Mouse (Mus musculus) liver, embryonic 14.5 days (tissue): ENCODE results near the gene Mief2. TPM values are rescaled to one million over a fixed set of nuclear protein-coding genes. Genes with fewer than 3 reads are reported as not detected.

Source experiments
- ATAC-seq: fragments of 200-750 bp; cut with Nextera tagmentation; 2 replicates; pipeline ENCODE4 v1.8.0; 2017; ENCODE audit warnings: moderate number of reproducible peaks, mild to moderate bottlenecking, moderate library complexity; ENCODE audit not compliant: insufficient read depth
- DNase-seq, 3 experiments: peaks; one replicate each; pipeline ENCODE4 v3.0.0-alpha.2; 2012 to 2013; ENCODE audit warnings: low read depth in 3 of 3, low spot score in 3 of 3
- H3K27ac ChIP-seq: fragments of 300-500 bp; sonication (generic); 2 replicates; pipeline ENCODE4 v1.5.1; 2014; ENCODE audit warnings: moderate library complexity, mild to moderate bottlenecking, control low read depth, inconsistent platforms
- H3K27me3 ChIP-seq: fragments of 300-500 bp; sonication (generic); 2 replicates; pipeline ENCODE4 v1.6.1; 2014; ENCODE audit warnings: mild to moderate bottlenecking, low read length, moderate library complexity; ENCODE audit not compliant: control insufficient read depth, insufficient read depth
- H3K36me3 ChIP-seq: fragments of 300-500 bp; sonication (generic); replicated peaks from 2 replicates; pipeline ENCODE4 v1.6.1; 2014; ENCODE audit warnings: low read depth; ENCODE audit not compliant: control insufficient read depth, insufficient read depth
- H3K4me1 ChIP-seq, 2 experiments: fragments of 200-500 bp in 1 of 2; fragments of 300-500 bp in 1 of 2; sonication (generic) in 1 of 2; replicated peaks; 2 replicates each; pipeline ENCODE4 v1.6.1; 2012 to 2014; ENCODE audit warnings: antibody characterized with exemption in 1 of 2, inconsistent platforms in 1 of 2, low read length in 1 of 2; ENCODE audit not compliant: control insufficient read depth in 2 of 2, insufficient read depth in 2 of 2
- H3K4me2 ChIP-seq: fragments of 300-500 bp; sonication (generic); 2 replicates; pipeline ENCODE4 v1.6.1; 2014; ENCODE audit warnings: low read depth, mild to moderate bottlenecking, control low read depth, moderate library complexity
- H3K4me3 ChIP-seq, 2 experiments: fragments of 200-500 bp in 1 of 2; fragments of 300-500 bp in 1 of 2; sonication (generic) in 1 of 2; 2 replicates each; pipeline ENCODE4 v1.5.1; 2012 to 2014; ENCODE audit warnings: low read depth in 2 of 2, low read length in 2 of 2, mild to moderate bottlenecking in 2 of 2, control low read depth in 1 of 2, inconsistent platforms in 1 of 2, moderate library complexity in 1 of 2; ENCODE audit not compliant: insufficient read depth in 1 of 2
- H3K9ac ChIP-seq: fragments of 300-500 bp; sonication (generic); replicated peaks from 2 replicates; pipeline ENCODE4 v1.6.1; 2014; ENCODE audit warnings: mild to moderate bottlenecking, control low read depth, moderate library complexity
- H3K9me3 ChIP-seq: fragments of 300-500 bp; sonication (generic); 2 replicates; pipeline ENCODE4 v1.6.1; 2016; ENCODE audit warnings: low read length, mixed read lengths; ENCODE audit not compliant: control insufficient read depth
- CTCF ChIP-seq: IDR thresholded peaks from 2 replicates; pipeline ENCODE4 v1.5.1; 2016; ENCODE audit warnings: antibody characterized with exemption, low read depth, control low read depth
- EP300 ChIP-seq: IDR thresholded peaks from 2 replicates; pipeline ENCODE4 v1.6.1; 2016; ENCODE audit warnings: antibody characterized with exemption, low read depth
- WGBS: fragments of 180-500 bp; shearing (Covaris S2); extraction: QIAGEN DNeasy Blood & Tissue Kit; methylation state at CpG from one replicate; pipeline ENCODE4 v1.1.7; 2014; ENCODE audit not compliant: insufficient replicate concordance; 5-methylcytosine and 5-hydroxymethylcytosine counted together
- microRNA-seq: library from miRNA; unstranded; fragments of <30 nt; microRNA quantifications from one replicate; pipeline ENCODE4, GENCODE M21; 2016
- polyA plus RNA-seq, 2 experiments: library from polyadenylated mRNA; depleted of rRNA in 1 of 2; stranded (reverse) in 1 of 2; unstranded in 1 of 2; fragments of >200 nt; fragmentation: Nextera tagmentation in 1 of 2; extraction: Ambion mirVana in 1 of 2; gene quantifications; 2 replicates each; pipeline versions ENCODE4 v1.2.1 to v1.2.3; 2012 to 2014

The Mief2 gene
- polyA plus RNA-seq, 2 experiments = 1.8 TPM

GRCm38 (mm10) chr11:60776107-60776828 is 48.1 kb downstream of the Mief2 start:
- Histone ChIP-seq H3K4me2 (peak overlapping the region; percentile 76), H3K27me3 (no peaks in the 10 kb centered on the region), H3K9ac (peak overlapping the region; percentile 78), H3K4me1 (peaks cover 26 to 44% of the 10 kb centered on the region in 2 experiments), H3K9me3 (no peaks in the 10 kb centered on the region), H3K36me3 (no peaks in the 10 kb centered on the region; the same call in none of the 2 replicates), H3K4me3 (peak overlapping the region; percentile 75 to 93), H3K27ac (peak overlapping the region; percentile 68)
- ATAC-seq (no peak), DNase-seq (no peak)
- no peak for TF ChIP-seq CTCF
- TF ChIP-seq EP300 = no peak
- 4% methylated on average over 17 of the region's 17 CpGs for WGBS

- TF ChIP-seq EP300 = no peak
- no peak; the same call in 1 of the 2 replicates for TF ChIP-seq CTCF
- peaks cover 29 to 50% of the 10 kb centered on the region in 2 experiments for H3K4me1 ChIP-seq
- WGBS = under 1% methylated on average over 62 of the region's 62 CpGs
Observed at GRCm38 (mm10) chr11:60776829-60777740, 48.9 kb downstream of the Mief2 start, which contains the start of the genes Top3a and Smcr8. Gene Top3a (minus strand): TSS chr11:60777365. Gene Smcr8 (plus strand): TSS chr11:60777524.

GRCm38 (mm10) chr11:60777801-60778370 is 49.7 kb downstream of the Mief2 start:
- peak overlapping the region; percentile 61 for H3K27ac ChIP-seq
- TF ChIP-seq EP300 = no peak
- no peak for TF ChIP-seq CTCF
- H3K4me2 ChIP-seq = peak overlapping the region; percentile 76
- no peaks in the 10 kb centered on the region for H3K9me3 ChIP-seq
- peak overlapping the region; percentile 78 for H3K9ac ChIP-seq
- H3K4me3 ChIP-seq = peak overlapping the region; percentile 75 to 93
- H3K36me3 ChIP-seq = no peaks in the 10 kb centered on the region; the same call in none of the 2 replicates
- DNase-seq (no peak), ATAC-seq (no peak)
- peaks cover 29 to 54% of the 10 kb centered on the region in 2 experiments for H3K4me1 ChIP-seq
- H3K27me3 ChIP-seq = no peaks in the 10 kb centered on the region
- WGBS = 22% methylated on average over 16 of the region's 16 CpGs

More at GRCm38 (mm10) chr11:60776829-60777740, 48.9 kb downstream of the Mief2 start, which contains the start of the genes Top3a and Smcr8:
- peak within 1 kb of the TSS; percentile 75 to 93 for H3K4me3 ChIP-seq
- H3K9me3 ChIP-seq = no peaks in the 10 kb centered on the region
- H3K27ac ChIP-seq = peak within 1 kb of the TSS; percentile 68
- H3K9ac ChIP-seq = peak within 1 kb of the TSS; percentile 78
- H3K27me3 ChIP-seq = no peaks in the 10 kb centered on the region
- DNase-seq (peak; percentile 77 to 86 (median 82)), ATAC-seq (peak; percentile 92)
- no peaks in the 10 kb centered on the region; the same call in none of the 2 replicates for H3K36me3 ChIP-seq
- H3K4me2 ChIP-seq = peak within 1 kb of the TSS; percentile 76

GRCm38 (mm10) chr11:60779673-60780189 is 51.5 kb downstream of the Mief2 start:
- no peak for ATAC-seq
- Histone ChIP-seq H3K4me1 (peaks cover 24 to 52% of the 10 kb centered on the region in 2 experiments), H3K27ac (no peak overlapping the region), H3K9ac (no peak overlapping the region; the same call in 1 of the 2 replicates), H3K36me3 (peaks cover 3% of the 10 kb centered on the region), H3K27me3 (no peaks in the 10 kb centered on the region), H3K4me2 (peak overlapping the region; percentile 67), H3K4me3 (peak overlapping the region; percentile 15 to 42), H3K9me3 (no peaks in the 10 kb centered on the region)
- DNase-seq = no peak
- no peak for TF ChIP-seq CTCF
- no peak for TF ChIP-seq EP300
- WGBS = 79% methylated on average over 10 of the region's 10 CpGs

Small RNAs within 50 kb of the gene (microRNA-seq; reads per million reads assigned to microRNA genes)
- gene Mir5100 = 10.6 reads per million, percentile 21 among the genes with 10 or more reads in this experiment

Other genes with a start within 250 kb of the Mief2 start
- gene Alkbh5, start 192.0 kb upstream of the Mief2 start, polyA plus RNA-seq (2012; rRNA removed) = 7.5 and 7.7 TPM in 2 replicates
- gene Alkbh5, start 192.0 kb upstream of the Mief2 start, polyA plus RNA-seq (2014; fragmentation: Nextera tagmentation; extraction: Ambion mirVana) = 14.2 and 15.1 TPM in 2 replicates
- gene Llgl1, start 28.7 kb upstream of the Mief2 start, polyA plus RNA-seq (2012; rRNA removed) = 12.4 and 13.2 TPM in 2 replicates
- gene Llgl1, start 28.7 kb upstream of the Mief2 start, polyA plus RNA-seq (2014; fragmentation: Nextera tagmentation; extraction: Ambion mirVana) = 8.5 and 11.0 TPM in 2 replicates
- gene Flii, start 1.1 kb upstream of the Mief2 start, polyA plus RNA-seq (2012; rRNA removed) = 19.4 and 35.3 TPM in 2 replicates
- gene Flii, start 1.1 kb upstream of the Mief2 start, polyA plus RNA-seq (2014; fragmentation: Nextera tagmentation; extraction: Ambion mirVana) = 22.5 and 25.7 TPM in 2 replicates
- 3.7 and 4.4 TPM in 2 replicates for gene Top3a, start 49.0 kb downstream of the Mief2 start, polyA plus RNA-seq (2012; rRNA removed)
- gene Top3a, start 49.0 kb downstream of the Mief2 start, polyA plus RNA-seq (2014; fragmentation: Nextera tagmentation; extraction: Ambion mirVana) = 5.0 and 5.6 TPM in 2 replicates
- 3.3 and 4.2 TPM in 2 replicates for gene Smcr8, start 49.1 kb downstream of the Mief2 start, polyA plus RNA-seq (2012; rRNA removed)
- 3.0 and 3.6 TPM in 2 replicates for gene Smcr8, start 49.1 kb downstream of the Mief2 start, polyA plus RNA-seq (2014; fragmentation: Nextera tagmentation; extraction: Ambion mirVana)
- gene Shmt1, start 83.3 kb downstream of the Mief2 start, polyA plus RNA-seq (2012; rRNA removed) = 22.7 and 26.9 TPM in 2 replicates
- 34.2 and 41.8 TPM in 2 replicates for gene Shmt1, start 83.3 kb downstream of the Mief2 start, polyA plus RNA-seq (2014; fragmentation: Nextera tagmentation; extraction: Ambion mirVana)
- gene Dhrs7b, start 102.2 kb downstream of the Mief2 start, polyA plus RNA-seq (2012; rRNA removed) = 7.4 and 9.2 TPM in 2 replicates
- 22.3 and 24.2 TPM in 2 replicates for gene Dhrs7b, start 102.2 kb downstream of the Mief2 start, polyA plus RNA-seq (2014; fragmentation: Nextera tagmentation; extraction: Ambion mirVana)
- gene Tmem11, start 150.9 kb downstream of the Mief2 start, polyA plus RNA-seq (2012; rRNA removed) = 30.9 and 35.7 TPM in 2 replicates
- 25.1 and 27.5 TPM in 2 replicates for gene Tmem11, start 150.9 kb downstream of the Mief2 start, polyA plus RNA-seq (2014; fragmentation: Nextera tagmentation; extraction: Ambion mirVana)
- gene Natd1, start 186.4 kb downstream of the Mief2 start, polyA plus RNA-seq (2012; rRNA removed) = 10.7 and 14.0 TPM in 2 replicates
- gene Natd1, start 186.4 kb downstream of the Mief2 start, polyA plus RNA-seq (2014; fragmentation: Nextera tagmentation; extraction: Ambion mirVana) = 11.1 and 15.0 TPM in 2 replicates
- gene Map2k3, start 203.6 kb downstream of the Mief2 start, polyA plus RNA-seq (2012; rRNA removed) = 37.0 and 44.7 TPM in 2 replicates
- gene Map2k3, start 203.6 kb downstream of the Mief2 start, polyA plus RNA-seq (2014; fragmentation: Nextera tagmentation; extraction: Ambion mirVana) = 100 and 124 TPM in 2 replicates